Mouse (Mus musculus) hindbrain, embryonic 12.5 days (tissue): ENCODE results near the gene Ccdc158. TPM values are rescaled to one million over a fixed set of nuclear protein-coding genes. Genes with fewer than 3 reads are reported as not detected.
A peak's percentile ranks its signal among the peaks of the same experiment; 100 is the strongest.

Source experiments
- ATAC-seq: fragments of 200-750 bp; cut with Nextera tagmentation; 2 replicates; pipeline ENCODE4 v1.8.0; 2017; ENCODE audit warnings: moderate TSS enrichment; ENCODE audit not compliant: low FRiP score
- H3K27ac ChIP-seq: fragments of 300-500 bp; sonication (generic); 2 replicates; pipeline ENCODE4 v1.5.1; 2016; ENCODE audit warnings: mild to moderate bottlenecking
- H3K27me3 ChIP-seq: fragments of 300-500 bp; sonication (generic); 2 replicates; pipeline ENCODE4 v1.6.1; 2016; ENCODE audit warnings: mild to moderate bottlenecking
- H3K36me3 ChIP-seq: fragments of 300-500 bp; sonication (generic); 2 replicates; pipeline ENCODE4 v1.6.1; 2016; ENCODE audit warnings: mild to moderate bottlenecking
- H3K4me1 ChIP-seq: fragments of 300-500 bp; sonication (generic); 2 replicates; pipeline ENCODE4 v1.6.1; 2016
- H3K4me2 ChIP-seq: fragments of 300-500 bp; sonication (generic); replicated peaks from 2 replicates; pipeline ENCODE4 v1.6.1; 2016; ENCODE audit warnings: mild to moderate bottlenecking
- H3K4me3 ChIP-seq: fragments of 300-500 bp; sonication (generic); 2 replicates; pipeline ENCODE4 v1.5.1; 2016; ENCODE audit warnings: mild to moderate bottlenecking
- H3K9ac ChIP-seq: fragments of 300-500 bp; sonication (generic); 2 replicates; pipeline ENCODE4 v1.6.1; 2016; ENCODE audit warnings: mild to moderate bottlenecking, moderate library complexity
- H3K9me3 ChIP-seq: fragments of 300-500 bp; sonication (generic); replicated peaks from 2 replicates; pipeline ENCODE4 v1.6.1; 2016; ENCODE audit warnings: mild to moderate bottlenecking
- WGBS: fragments of 180-500 bp; shearing (Covaris S2); methylation state at CpG from one replicate; pipeline ENCODE4 v1.1.7; 2016; 5-methylcytosine and 5-hydroxymethylcytosine counted together
- polyA plus RNA-seq: library from polyadenylated mRNA; unstranded; fragments of >200 nt; fragmentation: Nextera tagmentation; extraction: Ambion mirVana; gene quantifications from 2 replicates; pipeline ENCODE4 v1.2.1, GENCODE M21; 2016

Ccdc158 gene
- polyA plus RNA-seq, 1 experiment from 2014 or later = 0.52 TPM

DNA sequence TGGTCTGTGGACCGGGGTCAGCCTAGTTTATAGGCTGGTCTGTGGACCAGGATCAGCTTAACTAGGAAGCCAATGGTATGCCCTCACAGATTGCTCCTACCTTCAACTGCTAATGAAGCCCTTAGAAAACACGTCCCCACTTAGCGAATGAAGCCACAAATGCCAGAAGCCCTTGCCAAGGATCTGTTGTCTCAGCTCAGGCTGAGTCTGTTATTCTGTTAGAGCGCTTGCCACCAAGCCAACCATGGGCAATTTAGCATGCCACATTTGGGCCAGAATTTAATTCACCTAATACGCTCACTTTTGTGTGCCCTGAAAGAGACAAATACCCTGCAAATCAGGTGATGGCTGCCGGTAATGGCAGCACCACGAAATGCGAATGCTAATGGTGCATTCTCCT, 28.6 kb upstream of the Ccdc158 start:
- no peak overlapping the region for H3K27ac ChIP-seq
- no peak for ATAC-seq
- H3K27me3 ChIP-seq = no peaks in the 10 kb centered on the region
- no peak overlapping the region for H3K4me2 ChIP-seq
- peaks cover 17% of the 10 kb centered on the region for H3K4me1 ChIP-seq
- H3K4me3 ChIP-seq = no peak overlapping the region
- 82% methylated on average over 8 of the region's 8 CpGs for WGBS
- H3K9me3 ChIP-seq = no peaks in the 10 kb centered on the region
- H3K36me3 ChIP-seq = no peaks in the 10 kb centered on the region
- H3K9ac ChIP-seq = no peak overlapping the region

DNA sequence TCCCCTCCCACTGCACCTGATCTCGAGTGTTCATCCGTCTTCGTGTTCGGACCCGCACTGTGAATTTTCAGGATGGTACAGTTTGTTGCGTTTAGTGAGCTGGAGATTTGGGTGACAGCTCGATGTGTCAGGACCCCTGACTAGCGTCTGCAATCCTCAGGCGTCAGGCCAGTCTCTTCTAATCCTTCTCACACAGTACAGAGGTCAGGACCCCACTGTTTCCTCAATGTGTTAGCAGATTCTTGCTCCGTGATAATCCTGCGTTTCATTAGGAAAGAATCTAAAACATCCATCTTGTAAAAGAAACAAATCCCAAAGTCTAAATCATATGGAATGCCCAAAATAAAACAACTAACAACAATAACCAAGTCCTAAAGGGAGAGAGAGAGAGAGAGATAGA, 26.7 kb upstream of the Ccdc158 start:
- no peak overlapping the region for H3K4me3 ChIP-seq
- ATAC-seq = no peak
- H3K4me1 ChIP-seq = peaks cover 12% of the 10 kb centered on the region
- WGBS = 65% methylated on average over 11 of the region's 11 CpGs
- H3K9ac ChIP-seq = no peak overlapping the region
- no peak overlapping the region for H3K4me2 ChIP-seq
- H3K27me3 ChIP-seq = no peaks in the 10 kb centered on the region
- no peaks in the 10 kb centered on the region for H3K36me3 ChIP-seq
- no peaks in the 10 kb centered on the region for H3K9me3 ChIP-seq
- no peak overlapping the region for H3K27ac ChIP-seq

DNA sequence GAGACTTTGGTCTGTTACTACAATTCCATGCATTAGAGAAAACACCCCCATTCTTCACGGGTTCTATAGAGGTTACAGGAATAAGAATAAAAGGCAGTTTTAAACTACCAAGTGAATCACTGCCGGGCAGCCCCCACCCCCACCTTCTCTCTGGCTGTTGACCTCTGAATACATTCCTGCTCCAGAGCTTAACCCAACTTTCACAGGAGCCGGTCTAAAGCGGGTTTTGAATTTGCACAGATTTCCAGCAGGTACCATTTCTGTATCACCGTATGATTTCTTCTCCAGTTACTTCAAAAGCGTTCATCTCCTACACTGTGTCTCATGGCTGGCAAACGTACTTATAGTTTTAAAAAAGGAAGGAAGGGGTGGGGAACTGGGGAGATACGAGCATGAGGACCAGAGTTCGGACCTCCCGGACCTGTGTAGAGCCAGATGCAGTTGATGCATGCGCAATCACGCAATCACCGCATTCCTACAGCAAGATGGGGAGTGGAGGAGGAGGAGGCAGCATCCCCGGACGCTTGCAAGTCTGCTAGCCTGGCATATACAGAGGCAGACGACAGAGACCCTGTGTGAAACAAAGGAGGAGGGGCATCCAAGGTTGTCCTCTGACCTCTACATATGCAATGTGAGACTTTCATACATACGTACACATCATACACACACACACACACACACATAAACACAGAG, 23.9 kb upstream of the Ccdc158 start:
- H3K4me2 ChIP-seq = peak overlapping the region; percentile 56
- no peaks in the 10 kb centered on the region for H3K36me3 ChIP-seq
- H3K27me3 ChIP-seq = no peaks in the 10 kb centered on the region
- H3K4me1 ChIP-seq = peaks cover 12% of the 10 kb centered on the region; the same call in 1 of the 2 replicates
- no peaks in the 10 kb centered on the region for H3K9me3 ChIP-seq
- 7% methylated on average over 17 of the region's 17 CpGs for WGBS
- ATAC-seq = peak; percentile 78
- H3K27ac ChIP-seq = peak overlapping the region; percentile 70
- H3K9ac ChIP-seq = peak overlapping the region; percentile 42
- peak overlapping the region; percentile 31 for H3K4me3 ChIP-seq

DNA sequence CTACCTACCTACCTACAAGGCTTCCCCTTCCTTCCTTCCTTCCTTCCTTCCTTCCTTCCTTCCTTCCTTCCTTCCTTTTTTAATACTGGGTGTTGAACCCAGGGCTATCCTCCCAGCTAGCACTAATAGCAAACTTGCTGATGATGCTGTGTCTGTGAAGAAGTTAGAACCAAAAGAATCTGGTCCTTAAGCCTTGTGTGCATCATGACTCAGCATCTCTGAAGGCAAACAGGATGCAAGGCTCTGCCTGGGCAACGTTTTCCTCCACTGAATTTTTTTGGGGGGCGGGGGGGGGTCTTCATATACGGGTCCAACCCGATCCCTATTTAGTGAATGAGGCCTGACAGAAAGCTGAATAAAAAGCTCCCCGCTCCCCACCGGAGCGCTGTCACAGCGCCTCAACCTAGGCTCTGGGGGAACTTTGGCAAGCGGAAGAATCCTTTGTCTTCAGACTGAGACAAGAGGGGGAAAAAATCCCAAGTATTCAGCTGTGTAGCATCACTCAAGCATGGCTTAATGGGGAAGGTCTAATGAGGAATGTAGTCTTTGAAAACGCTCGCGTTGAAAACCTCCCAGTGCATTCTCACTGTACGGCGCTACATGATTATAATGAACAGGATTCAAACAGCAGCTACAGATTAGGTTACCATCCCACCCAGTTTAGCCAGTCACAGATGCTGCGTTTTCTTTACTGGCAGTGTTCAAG, 23.2 kb upstream of the Ccdc158 start:
- Histone ChIP-seq H3K4me1 (peaks cover 12% of the 10 kb centered on the region; the same call in 1 of the 2 replicates), H3K9me3 (no peaks in the 10 kb centered on the region), H3K4me2 (peak overlapping the region; percentile 56), H3K9ac (peak overlapping the region; percentile 42), H3K27ac (peak overlapping the region; percentile 70), H3K27me3 (no peaks in the 10 kb centered on the region), H3K36me3 (no peaks in the 10 kb centered on the region), H3K4me3 (peak overlapping the region; percentile 31)
- ATAC-seq = peak; percentile 81
- 1% methylated on average over 15 of the region's 15 CpGs for whole genome bisulfite sequencing

DNA sequence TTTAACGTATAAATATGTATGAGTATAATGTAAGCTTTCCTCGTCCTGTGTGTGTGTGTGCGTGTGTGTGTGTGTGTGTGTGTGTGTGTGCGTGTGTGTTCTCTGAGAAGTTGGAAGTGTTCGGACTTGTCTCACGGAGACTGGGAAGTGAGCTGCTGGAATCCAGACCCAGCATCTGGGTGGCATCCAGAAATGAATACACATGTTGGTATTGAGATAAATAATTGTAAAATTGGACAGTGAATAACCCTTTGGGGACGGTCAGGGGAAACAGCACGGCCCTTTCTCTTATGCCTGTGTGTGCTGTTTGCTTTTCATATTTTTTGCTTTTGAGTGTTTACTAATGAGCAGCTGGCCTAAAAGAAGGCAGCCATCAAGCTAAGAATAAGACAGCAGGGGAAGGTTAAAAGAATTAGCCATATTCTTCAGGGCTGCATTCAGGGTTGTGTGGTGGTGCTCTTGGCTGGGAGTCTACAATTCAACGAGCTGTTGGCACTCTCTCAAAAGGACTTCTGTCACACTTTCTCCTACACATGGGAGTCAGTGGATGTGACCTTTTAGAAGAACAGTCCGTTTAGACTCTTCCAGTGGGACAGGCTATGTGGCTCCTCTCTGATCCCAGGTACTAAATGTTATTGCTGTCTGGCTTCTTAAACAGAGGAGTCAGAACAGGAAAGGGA, 19.4 kb upstream of the Ccdc158 start:
- Histone ChIP-seq H3K4me3 (no peak overlapping the region), H3K27me3 (no peaks in the 10 kb centered on the region), H3K27ac (no peak overlapping the region), H3K9ac (no peak overlapping the region), H3K9me3 (no peaks in the 10 kb centered on the region), H3K4me1 (peaks cover 11% of the 10 kb centered on the region; the same call in 1 of the 2 replicates), H3K36me3 (no peaks in the 10 kb centered on the region), H3K4me2 (no peak overlapping the region)
- 77% methylated on average over 10 of the region's 10 CpGs for WGBS
- ATAC-seq = no peak

DNA sequence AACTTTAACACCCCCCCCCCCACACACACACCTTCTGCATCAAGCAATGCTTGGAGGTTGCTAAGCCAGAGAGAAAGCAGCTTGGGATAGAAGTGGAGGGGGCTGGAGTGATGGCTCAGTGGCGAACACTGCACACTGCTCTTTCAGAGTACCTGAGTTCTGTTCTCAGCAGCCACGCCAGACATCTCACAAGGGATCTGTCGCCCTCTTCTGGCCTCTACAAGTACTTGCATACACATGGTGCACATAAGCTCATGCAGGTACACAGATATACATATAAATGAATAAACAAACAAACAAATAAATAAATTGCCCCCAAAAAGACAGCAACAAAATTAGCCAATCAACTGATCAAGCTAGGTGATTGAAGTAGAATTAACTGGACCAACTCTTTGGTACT, 18.7 kb upstream of the Ccdc158 start:
- no peak overlapping the region for H3K4me3 ChIP-seq
- no peak overlapping the region for H3K9ac ChIP-seq
- H3K27ac ChIP-seq = no peak overlapping the region
- 89% methylated on average over 3 of the region's 3 CpGs for WGBS
- no peaks in the 10 kb centered on the region for H3K9me3 ChIP-seq
- H3K36me3 ChIP-seq = no peaks in the 10 kb centered on the region
- no peak overlapping the region for H3K4me2 ChIP-seq
- H3K27me3 ChIP-seq = no peaks in the 10 kb centered on the region
- ATAC-seq = no peak
- H3K4me1 ChIP-seq = peaks cover 4% of the 10 kb centered on the region; the same call in 1 of the 2 replicates

- no peak overlapping the region for H3K27ac ChIP-seq
- no peaks in the 10 kb centered on the region for H3K36me3 ChIP-seq
- H3K9ac ChIP-seq = no peak overlapping the region
- no peaks in the 10 kb centered on the region for H3K4me1 ChIP-seq
- no peak overlapping the region for H3K4me3 ChIP-seq
- no peak for ATAC-seq
- H3K9me3 ChIP-seq = no peaks in the 10 kb centered on the region
- no peak overlapping the region for H3K4me2 ChIP-seq
- WGBS = 59% methylated on average over 16 of the region's 16 CpGs
- no peaks in the 10 kb centered on the region for H3K27me3 ChIP-seq
These were observed 17.3 kb upstream of the Ccdc158 start for GRCm38 (mm10) chr5:92692206-92693007.

GRCm38 (mm10) chr5:92688569-92688968, 13.5 kb upstream of the Ccdc158 start:
- no peak overlapping the region for H3K27ac ChIP-seq
- no peak for ATAC-seq
- H3K4me3 ChIP-seq = no peak overlapping the region
- no peaks in the 10 kb centered on the region for H3K27me3 ChIP-seq
- 92% methylated on average over 9 of the region's 9 CpGs for WGBS
- H3K4me1 ChIP-seq = 0 out of 2 replicates have a peak, but pooled peaks cover under 1% of the 10 kb centered on the region
- H3K9me3 ChIP-seq = no peaks in the 10 kb centered on the region; the same call in 1 of the 2 replicates
- no peak overlapping the region for H3K9ac ChIP-seq
- H3K4me2 ChIP-seq = no peak overlapping the region
- H3K36me3 ChIP-seq = no peaks in the 10 kb centered on the region

DNA sequence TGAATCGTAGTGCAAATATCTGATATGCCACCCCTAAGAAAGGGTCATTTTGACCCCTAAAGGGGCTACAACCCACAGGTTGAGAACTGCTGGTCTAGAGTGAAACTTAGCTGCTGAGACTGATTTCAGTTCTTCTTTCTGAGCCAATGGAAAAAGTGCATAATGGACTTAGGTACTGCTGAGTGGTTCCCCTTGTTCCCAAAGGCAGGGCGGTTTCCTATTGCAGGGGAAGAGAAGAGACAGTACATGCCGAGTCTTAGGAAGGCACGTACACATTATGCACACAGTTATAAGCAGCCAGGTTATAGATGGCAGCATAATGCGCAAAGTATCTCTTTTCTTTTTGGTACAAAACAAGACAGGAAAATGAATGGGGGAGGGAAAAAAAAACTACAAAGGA, 13.1 kb upstream of the Ccdc158 start:
- H3K36me3 ChIP-seq = no peaks in the 10 kb centered on the region
- H3K27ac ChIP-seq = no peak overlapping the region
- no peak overlapping the region for H3K4me2 ChIP-seq
- H3K9ac ChIP-seq = no peak overlapping the region
- no peaks in the 10 kb centered on the region for H3K27me3 ChIP-seq
- no peaks in the 10 kb centered on the region; the same call in 1 of the 2 replicates for H3K9me3 ChIP-seq
- 90% methylated on average over 5 of the region's 5 CpGs for WGBS
- 0 out of 2 replicates have a peak, but pooled peaks cover 3% of the 10 kb centered on the region for H3K4me1 ChIP-seq
- no peak for ATAC-seq
- no peak overlapping the region for H3K4me3 ChIP-seq

DNA sequence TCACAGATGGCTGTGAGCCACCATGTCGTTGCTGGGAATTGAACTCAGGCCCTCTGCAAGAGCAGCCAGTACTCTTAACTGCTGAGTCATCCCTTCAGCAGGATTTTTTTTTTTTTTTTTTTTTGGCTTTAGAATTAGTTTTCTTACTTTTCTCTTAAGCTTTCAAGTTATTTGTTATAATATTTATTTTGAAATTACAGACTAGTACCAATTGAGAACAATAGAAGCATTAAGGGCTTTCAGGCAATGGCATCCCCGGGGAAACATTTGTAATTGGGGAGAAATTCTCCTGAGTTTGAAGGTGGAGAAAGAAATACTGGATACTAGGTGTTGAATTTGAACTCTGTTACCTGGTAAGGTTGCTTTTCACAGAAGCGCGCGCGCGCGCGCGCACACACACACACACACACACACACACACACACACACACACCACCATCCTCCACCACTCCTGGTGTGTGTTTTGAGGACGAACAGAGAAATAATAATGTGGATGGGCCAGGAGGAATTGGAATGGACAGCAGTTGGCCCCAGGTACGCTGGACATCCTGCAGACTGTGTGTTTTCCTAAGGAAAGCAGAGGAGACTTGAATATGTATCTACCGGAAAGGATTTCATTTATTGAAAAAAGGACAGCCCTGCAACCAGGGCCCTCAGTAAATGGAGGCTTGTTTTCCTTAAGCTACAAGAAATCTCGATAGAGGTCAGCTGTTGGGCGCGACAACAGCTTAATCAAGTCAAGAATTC, 9.8 kb upstream of the Ccdc158 start:
- ATAC-seq = no peak
- WGBS = 88% methylated on average over 16 of the region's 16 CpGs

GRCm38 (mm10) chr5:92683871-92684475, 8.9 kb upstream of the Ccdc158 start:
- no peak overlapping the region for H3K9ac ChIP-seq
- 10% methylated on average over 9 of the region's 9 CpGs for WGBS

More for the DNA sequence above, 9.8 kb upstream of the Ccdc158 start:
- peaks cover 11% of the 10 kb centered on the region; the same call in 1 of the 2 replicates for H3K4me1 ChIP-seq
- no peak overlapping the region for H3K9ac ChIP-seq
- no peak overlapping the region for H3K4me3 ChIP-seq
- no peaks in the 10 kb centered on the region; the same call in 1 of the 2 replicates for H3K9me3 ChIP-seq
- H3K4me2 ChIP-seq = no peak overlapping the region
- H3K27ac ChIP-seq = no peak overlapping the region
- H3K27me3 ChIP-seq = no peaks in the 10 kb centered on the region
- no peaks in the 10 kb centered on the region for H3K36me3 ChIP-seq

More at GRCm38 (mm10) chr5:92683871-92684475, 8.9 kb upstream of the Ccdc158 start:
- H3K36me3 ChIP-seq = no peaks in the 10 kb centered on the region
- H3K4me2 ChIP-seq = peak overlapping the region; percentile 97
- no peaks in the 10 kb centered on the region; the same call in 1 of the 2 replicates for H3K9me3 ChIP-seq
- ATAC-seq = no peak
- H3K4me3 ChIP-seq = peak overlapping the region; percentile 52; the same call in 1 of the 2 replicates
- no peaks in the 10 kb centered on the region for H3K27me3 ChIP-seq
- no peak overlapping the region for H3K27ac ChIP-seq
- peaks cover 11% of the 10 kb centered on the region; the same call in 1 of the 2 replicates for H3K4me1 ChIP-seq
